Mouse (Mus musculus): Measurements from ENCODE around the gene Lhx4.

GRCm38 (mm10) chr1:155654961-155655360 lies 96.5 kb downstream of the Lhx4 start:
- TF ChIP-seq ZC3H11A (IDR thresholded peaks at IDR 0.05; ENCODE audit: borderline replicate concordance, low read depth, low read length) = no peak
- no peak for TF ChIP-seq CHD2 (IDR thresholded peaks at IDR 0.05; ENCODE audit: low read depth, low read length)
- no peak for TF ChIP-seq ZNF384 (IDR thresholded peaks at IDR 0.05; ENCODE audit: low read depth, low read length)
